Mouse (Mus musculus): ENCODE data around the gene Rab37.

DNA sequence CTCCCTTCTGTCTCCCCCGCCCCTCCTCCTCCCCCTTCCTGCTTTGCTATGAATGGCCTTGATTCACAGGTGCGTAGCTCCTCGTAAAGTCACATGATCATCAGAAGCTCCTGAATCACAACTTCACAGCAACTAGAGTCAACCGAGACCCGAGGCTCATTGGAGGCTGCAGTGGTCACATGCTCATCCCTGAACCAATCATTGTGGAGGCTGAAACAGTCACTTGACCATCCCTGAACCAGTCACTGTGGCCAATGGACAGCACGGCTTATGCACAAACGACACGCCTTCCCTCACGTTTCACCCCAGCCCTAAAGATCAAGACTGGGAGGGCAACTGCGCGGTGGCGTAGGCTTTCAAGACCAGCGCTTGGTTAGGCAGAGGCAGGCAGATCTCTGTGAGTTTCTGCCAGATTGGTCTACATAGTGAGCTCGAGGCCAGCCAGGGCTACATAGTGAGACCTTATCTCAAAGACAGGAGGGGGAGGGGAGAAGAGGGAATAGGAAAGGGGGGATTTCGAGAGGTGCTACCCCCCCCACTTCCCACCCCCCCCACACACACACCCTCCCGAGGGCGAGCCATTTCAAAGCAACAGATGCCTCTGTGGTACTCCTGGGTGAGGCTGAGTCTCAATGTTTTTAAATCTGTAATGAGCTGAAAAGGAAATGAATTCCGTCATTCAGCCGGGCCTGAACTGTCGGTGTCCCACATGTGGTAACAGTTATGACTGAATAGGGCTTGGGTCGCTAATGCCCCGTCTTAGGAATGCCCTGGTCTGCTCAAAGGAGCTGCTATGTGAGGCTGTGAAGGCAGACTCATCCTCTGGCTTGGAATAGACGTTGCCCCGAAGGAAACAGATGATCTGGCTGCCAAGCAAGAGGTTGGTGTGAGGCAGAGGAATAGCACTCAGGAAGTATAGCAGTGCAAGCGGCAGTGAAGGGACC, 12.5 kb downstream of the Rab37 start:
- no peak for TF ChIP-seq CTCF (IDR thresholded peaks at IDR 0.05; ENCODE audit: low read depth)
- no peak for TF ChIP-seq EP300 (IDR thresholded peaks at IDR 0.05; ENCODE audit: low read depth)

Measured in liver, postnatal 0 days (tissue).